Mouse (Mus musculus): ENCODE measurements around the gene Mpc2.

Gene Mpc2

GRCm38 (mm10) chr1:165506303-165506702 lies 45.9 kb downstream of the Mpc2 start:
- no peak for DNase-seq

GRCm38 (mm10) chr1:165510161-165510560 lies 49.7 kb downstream of the Mpc2 start:
- peak; percentile 5 to 6 for DNase-seq

- no peak for DNase-seq
These were observed 60.3 kb downstream of the Mpc2 start for GRCm38 (mm10) chr1:165520716-165521115.
